Mouse (Mus musculus) hindbrain, embryonic 16.5 days (tissue): ENCODE results near the gene Sorbs2. TPM values are rescaled to one million over a fixed set of nuclear protein-coding genes. Genes with fewer than 3 reads are reported as not detected.

Experiments
- ATAC-seq: fragments of 200-750 bp; cut with Nextera tagmentation; 2 replicates; pipeline ENCODE4 v1.8.0; 2017; ENCODE audit warnings: moderate TSS enrichment, moderate library complexity
- H3K27ac ChIP-seq: fragments of 300-500 bp; sonication (generic); 2 replicates; pipeline ENCODE4 v1.5.1; 2014; ENCODE audit warnings: low read depth, mild to moderate bottlenecking, control low read depth, low read length, moderate library complexity
- H3K27me3 ChIP-seq: fragments of 300-500 bp; sonication (generic); replicated peaks from 2 replicates; pipeline ENCODE4 v1.6.1; 2014; ENCODE audit warnings: low read length; ENCODE audit not compliant: control insufficient read depth, insufficient read depth
- H3K36me3 ChIP-seq: fragments of 300-500 bp; sonication (generic); 2 replicates; pipeline ENCODE4 v1.6.1; 2014; ENCODE audit warnings: mild to moderate bottlenecking, low read length, moderate library complexity, mixed read lengths; ENCODE audit not compliant: control insufficient read depth, insufficient read depth
- H3K4me1 ChIP-seq: fragments of 300-500 bp; sonication (generic); 2 replicates; pipeline ENCODE4 v1.6.1; 2014; ENCODE audit warnings: low read depth, low read length; ENCODE audit not compliant: control insufficient read depth, insufficient read depth
- H3K4me2 ChIP-seq: fragments of 300-500 bp; sonication (generic); 2 replicates; pipeline ENCODE4 v1.6.1; 2014; ENCODE audit warnings: mild to moderate bottlenecking, low read length, control low read depth, moderate library complexity
- H3K4me3 ChIP-seq: fragments of 300-500 bp; sonication (generic); 2 replicates; pipeline ENCODE4 v1.5.1; 2014; ENCODE audit warnings: mild to moderate bottlenecking, low read length, control low read depth, moderate library complexity
- H3K9ac ChIP-seq: fragments of 300-500 bp; sonication (generic); 2 replicates; pipeline ENCODE4 v1.6.1; 2014; ENCODE audit warnings: low read depth, mild to moderate bottlenecking, control low read depth, low read length, moderate library complexity
- H3K9me3 ChIP-seq: fragments of 300-500 bp; sonication (generic); 2 replicates; pipeline ENCODE4 v1.6.1; 2014; ENCODE audit warnings: mild to moderate bottlenecking, low read length, moderate library complexity; ENCODE audit not compliant: control insufficient read depth
- WGBS: fragments of 180-500 bp; shearing (Covaris S2); extraction: QIAGEN DNeasy Blood & Tissue Kit; methylation state at CpG from one replicate; pipeline ENCODE4 v1.1.7; 2014; 5-methylcytosine and 5-hydroxymethylcytosine counted together
- polyA plus RNA-seq: library from polyadenylated mRNA; unstranded; fragments of >200 nt; fragmentation: Nextera tagmentation; extraction: Ambion mirVana; gene quantifications from 2 replicates; pipeline ENCODE4 v1.2.1, GENCODE M21; 2015

Gene Sorbs2
- polyA plus RNA-seq, result 40.8 and 53.1 TPM in 2 replicates

DNA sequence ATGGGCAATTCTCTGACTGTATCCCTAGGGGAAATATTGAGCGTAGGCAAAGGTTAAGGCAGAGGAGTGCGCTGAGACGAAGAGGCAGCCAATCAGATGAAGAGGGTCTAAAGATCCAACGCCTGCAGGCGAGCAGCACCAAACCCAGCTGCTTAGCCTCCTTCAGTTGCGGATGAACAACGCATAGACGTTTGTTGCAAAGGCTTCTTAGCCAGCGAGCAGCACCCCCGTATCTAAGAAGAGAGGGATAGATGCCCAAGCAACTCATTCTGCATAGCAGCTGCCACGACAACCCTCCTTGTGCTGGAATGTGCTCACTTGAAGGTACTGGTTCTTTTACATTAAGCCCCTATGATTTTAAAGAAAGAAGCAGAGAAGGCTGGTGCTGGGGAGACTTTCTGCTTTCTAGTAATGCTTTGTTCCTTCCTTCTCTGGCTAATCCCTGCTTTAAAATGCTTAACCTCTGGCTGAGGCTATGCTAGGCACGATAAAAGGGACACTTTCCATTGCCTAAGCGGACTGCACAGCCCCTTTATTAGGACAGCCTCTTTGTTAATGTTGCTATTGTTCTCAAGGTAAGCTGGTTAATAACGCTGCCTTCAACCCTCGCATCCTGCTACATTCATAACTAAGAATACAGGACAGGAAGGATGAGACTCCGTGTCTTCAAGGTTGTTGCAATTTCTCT is at the start of gene Sorbs2:
TSS of gene Sorbs2 (plus strand) at position 155 of the 688 bp plus-strand sequence.
- H3K9me3 ChIP-seq, result no peaks in the 10 kb centered on the region
- H3K4me1 ChIP-seq, result peaks cover 12% of the 10 kb centered on the region
- peak within 1 kb of the TSS; percentile 57 for H3K4me3 ChIP-seq
- peak within 1 kb of the TSS; percentile 67 for H3K4me2 ChIP-seq
- peak; percentile 96 for ATAC-seq
- 4% methylated on average over 16 of the region's 16 CpGs for WGBS
- H3K27me3 ChIP-seq, result no peaks in the 10 kb centered on the region
- H3K9ac ChIP-seq, result peak within 1 kb of the TSS; percentile 79
- peak within 1 kb of the TSS; percentile 92 for H3K27ac ChIP-seq
- H3K36me3 ChIP-seq, result no peaks in the 10 kb centered on the region

GRCm38 (mm10) chr8:45457874-45458273 is 49.7 kb upstream of the Sorbs2 start:
- Histone ChIP-seq H3K36me3 (no peaks in the 10 kb centered on the region), H3K4me3 (no peak overlapping the region), H3K9me3 (no peaks in the 10 kb centered on the region), H3K27me3 (no peaks in the 10 kb centered on the region), H3K27ac (no peak overlapping the region), H3K4me1 (no peaks in the 10 kb centered on the region), H3K4me2 (no peak overlapping the region), H3K9ac (no peak overlapping the region)
- ATAC-seq, result no peak

- ATAC-seq, result peak; percentile 40; the same call in 1 of the 2 replicates
- Histone ChIP-seq H3K36me3 (no peaks in the 10 kb centered on the region), H3K4me2 (no peak overlapping the region), H3K4me1 (no peaks in the 10 kb centered on the region), H3K27ac (no peak overlapping the region), H3K9ac (no peak overlapping the region), H3K27me3 (no peaks in the 10 kb centered on the region), H3K4me3 (no peak overlapping the region), H3K9me3 (no peaks in the 10 kb centered on the region)
- 61% methylated on average over 2 of the region's 2 CpGs for WGBS
Observed at GRCm38 (mm10) chr8:45469006-45469405, 38.6 kb upstream of the Sorbs2 start.

DNA sequence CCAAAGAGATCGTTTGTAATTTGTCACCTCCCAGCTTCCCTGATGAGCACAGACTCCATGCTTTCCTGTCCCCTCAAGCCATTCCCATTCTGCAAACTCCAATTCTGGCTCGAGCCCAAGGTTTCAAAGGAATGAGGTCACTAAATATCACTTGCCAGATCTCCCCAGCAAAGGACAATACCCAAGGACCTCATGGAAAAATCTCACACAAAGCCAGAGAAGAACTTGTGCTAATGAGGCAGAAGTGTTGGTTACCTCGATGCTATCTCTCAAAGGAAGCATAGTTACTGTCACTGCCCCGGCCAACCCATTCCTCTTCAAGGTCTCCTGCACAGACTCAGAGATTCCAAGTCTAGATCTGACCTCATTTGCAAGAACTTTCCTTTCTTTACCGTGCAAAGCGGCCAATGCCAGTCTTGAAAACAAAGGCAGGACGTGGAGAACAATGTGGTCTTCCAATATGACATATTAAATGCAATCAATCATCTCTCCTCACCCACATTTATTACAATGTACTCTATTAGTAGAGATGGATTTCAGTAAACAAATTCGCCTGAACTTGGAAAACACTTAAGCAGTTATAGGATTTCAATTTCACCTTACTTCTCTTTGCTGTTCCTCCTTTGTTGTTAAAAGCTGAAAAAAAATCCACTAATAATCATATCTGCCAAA is 37.9 kb upstream of the Sorbs2 start:
- Histone ChIP-seq H3K4me3 (no peak overlapping the region), H3K9ac (no peak overlapping the region), H3K9me3 (no peaks in the 10 kb centered on the region), H3K4me1 (no peaks in the 10 kb centered on the region), H3K4me2 (no peak overlapping the region), H3K27ac (no peak overlapping the region), H3K27me3 (no peaks in the 10 kb centered on the region), H3K36me3 (no peaks in the 10 kb centered on the region)
- WGBS, result 56% methylated on average over 8 of the region's 8 CpGs
- peak; percentile 60 for ATAC-seq

GRCm38 (mm10) chr8:45480886-45481285 is 26.7 kb upstream of the Sorbs2 start:
- Histone ChIP-seq H3K27ac (no peak overlapping the region), H3K4me1 (no peaks in the 10 kb centered on the region), H3K4me3 (no peak overlapping the region), H3K9me3 (no peaks in the 10 kb centered on the region; the same call in 1 of the 2 replicates), H3K36me3 (no peaks in the 10 kb centered on the region), H3K27me3 (no peaks in the 10 kb centered on the region), H3K9ac (no peak overlapping the region), H3K4me2 (no peak overlapping the region)
- no peak for ATAC-seq
- 75% methylated on average over 4 of the region's 4 CpGs for WGBS

- Histone ChIP-seq H3K36me3 (no peaks in the 10 kb centered on the region), H3K4me3 (no peak overlapping the region), H3K9ac (no peak overlapping the region), H3K27ac (no peak overlapping the region), H3K4me1 (no peaks in the 10 kb centered on the region), H3K27me3 (no peaks in the 10 kb centered on the region), H3K9me3 (no peaks in the 10 kb centered on the region), H3K4me2 (no peak overlapping the region)
- WGBS, result 52% methylated on average over 3 of the region's 3 CpGs
- ATAC-seq, result no peak
Observed at GRCm38 (mm10) chr8:45486281-45486680, 21.3 kb upstream of the Sorbs2 start.

GRCm38 (mm10) chr8:45503971-45504370 is 3.6 kb upstream of the Sorbs2 start:
- Histone ChIP-seq H3K27me3 (no peaks in the 10 kb centered on the region), H3K9me3 (no peaks in the 10 kb centered on the region), H3K4me3 (no peak overlapping the region), H3K27ac (no peak overlapping the region), H3K4me2 (no peak overlapping the region), H3K9ac (no peak overlapping the region), H3K36me3 (no peaks in the 10 kb centered on the region), H3K4me1 (peaks cover 2% of the 10 kb centered on the region; the same call in 1 of the 2 replicates)
- ATAC-seq, result no peak
- WGBS, result 84% methylated on average over 7 of the region's 7 CpGs

DNA sequence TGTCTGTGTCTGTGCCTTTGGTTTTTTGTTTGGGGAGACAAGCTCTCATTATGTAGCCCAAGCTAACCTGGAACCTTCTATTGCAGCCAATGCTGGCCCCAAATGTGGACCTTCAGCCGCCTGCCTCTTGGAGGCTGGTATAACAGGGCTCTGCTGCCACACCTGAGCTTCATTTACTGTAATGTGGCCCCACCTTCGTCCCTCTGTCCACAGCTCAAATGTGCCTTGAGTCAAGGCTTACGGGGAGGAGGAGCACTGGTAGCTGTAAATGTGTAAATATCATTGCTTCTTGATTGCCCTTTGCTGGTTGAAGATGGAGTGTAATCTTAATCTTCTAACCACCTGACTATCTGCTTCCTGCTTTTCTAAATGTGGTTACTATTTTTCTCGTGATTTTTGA is 1.2 kb upstream of the Sorbs2 start:
- no peak overlapping the region for H3K4me3 ChIP-seq
- H3K27me3 ChIP-seq, result no peaks in the 10 kb centered on the region
- no peaks in the 10 kb centered on the region for H3K36me3 ChIP-seq
- H3K9ac ChIP-seq, result no peak overlapping the region
- no peak for ATAC-seq
- no peak overlapping the region for H3K4me2 ChIP-seq
- peaks cover 12% of the 10 kb centered on the region for H3K4me1 ChIP-seq
- H3K27ac ChIP-seq, result no peak overlapping the region
- no peaks in the 10 kb centered on the region for H3K9me3 ChIP-seq
- 79% methylated on average over 4 of the region's 4 CpGs for WGBS

DNA sequence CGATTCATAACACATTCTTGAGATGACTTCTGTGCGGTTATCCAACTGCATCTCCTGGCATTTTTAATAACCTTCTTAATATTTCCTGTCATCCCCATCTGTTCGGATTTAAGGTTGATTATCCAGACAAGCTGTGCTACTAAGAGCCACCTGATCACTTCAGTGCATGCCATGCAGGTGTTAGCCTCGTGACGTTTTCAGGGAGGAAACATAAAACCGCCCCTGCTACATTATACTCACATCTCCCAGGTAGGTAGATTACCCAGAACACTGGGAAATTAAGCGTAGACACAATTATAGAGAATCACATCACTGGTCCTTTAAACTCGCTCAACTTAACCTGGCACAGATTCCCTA is 333 bp upstream of the Sorbs2 start:
- H3K4me3 ChIP-seq, result peak overlapping the region; percentile 57
- peaks cover 12% of the 10 kb centered on the region for H3K4me1 ChIP-seq
- 30% methylated on average over 8 of the region's 8 CpGs for WGBS
- no peaks in the 10 kb centered on the region for H3K36me3 ChIP-seq
- peak; percentile 81 for ATAC-seq
- H3K9me3 ChIP-seq, result no peaks in the 10 kb centered on the region
- H3K4me2 ChIP-seq, result peak overlapping the region; percentile 67
- peak overlapping the region; percentile 79 for H3K9ac ChIP-seq
- no peaks in the 10 kb centered on the region for H3K27me3 ChIP-seq
- peak overlapping the region; percentile 92 for H3K27ac ChIP-seq
